Mouse (Mus musculus) left cerebral cortex, adult 2 months (tissue): Measurements from ENCODE around the gene H1foo. TPM values are rescaled to one million over a fixed set of nuclear protein-coding genes. Genes with fewer than 3 reads are reported as not detected.

Experiments used
- DNase-seq, 2 experiments: peaks; one replicate each; pipeline ENCODE4 v3.0.0; 2021 to 2022; ENCODE audit warnings: low spot score in 2 of 2, mixed read lengths in 1 of 2; ENCODE audit errors: extremely low spot score in 1 of 2
- H3K27ac ChIP-seq: fragments of 200-600 bp; 2 replicates; pipeline ENCODE4 v1.8.1; 2022
- H3K4me3 ChIP-seq: fragments of 200-600 bp; 2 replicates; pipeline ENCODE4 v1.8.1; 2022
- CTCF ChIP-seq: fragments of 200-600 bp; IDR thresholded peaks from 2 replicates; pipeline ENCODE4 v1.8.1; 2022; ENCODE audit warnings: antibody characterized with exemption, mild to moderate bottlenecking, moderate library complexity
- intact Hi-C: fragments of 180-260 bp; cut with DNase I; formaldehyde crosslinking; loops from one replicate; pipeline ENCODE4 v1.15.1; 2025
- total RNA-seq, 2 experiments: library from RNA; stranded (reverse); gene quantifications; 2 replicates each; pipeline ENCODE4 v1.2.3; 2021

Gene H1foo
- total RNA-seq, 2 experiments from 2014 or later, result not detected

DNA sequence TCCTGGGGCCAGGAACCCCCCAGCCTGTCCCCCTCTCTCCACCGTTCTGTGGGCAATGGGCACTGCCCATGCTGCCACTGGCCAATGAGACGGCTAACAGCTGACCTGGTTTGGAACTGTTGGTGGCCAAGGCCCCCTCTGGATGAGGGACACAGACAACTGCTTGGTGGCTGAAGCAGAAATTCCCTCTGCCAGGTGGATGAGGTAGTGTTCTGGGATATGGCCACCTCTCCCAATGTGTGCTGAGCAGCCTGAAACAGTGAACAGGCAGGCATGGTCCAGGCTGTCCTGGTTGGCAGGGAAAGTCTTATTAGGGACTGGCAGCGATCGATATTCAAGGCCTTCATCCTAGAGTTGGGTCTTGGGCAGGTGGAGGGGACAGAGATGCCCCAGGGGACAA lies 10.4 kb downstream of the H1foo start:
- intact Hi-C loops, result no loop called here
- no peak overlapping the region for H3K27ac ChIP-seq

GRCm38 (mm10) chr6:115955664-115956063 lies 10.9 kb downstream of the H1foo start:
- H3K4me3 ChIP-seq, result no peak overlapping the region
- no peak for TF ChIP-seq CTCF
- intact Hi-C loops, result no loop called here
- H3K27ac ChIP-seq, result no peak overlapping the region
- DNase-seq, result no peak

More for the DNA sequence above, 10.4 kb downstream of the H1foo start:
- no peak overlapping the region for H3K4me3 ChIP-seq
- TF ChIP-seq CTCF, result no peak
- DNase-seq, result no peak

- no peak for DNase-seq
- intact Hi-C loops, result no loop called here
- no peak overlapping the region for H3K27ac ChIP-seq
- no peak overlapping the region for H3K4me3 ChIP-seq
- peak; percentile 9 for TF ChIP-seq CTCF
Measured at GRCm38 (mm10) chr6:115956418-115956921, 11.7 kb downstream of the H1foo start.

GRCm38 (mm10) chr6:115956922-115957601 lies 12.3 kb downstream of the H1foo start:
- no peak overlapping the region for H3K4me3 ChIP-seq
- intact Hi-C loops, result no loop called here
- no peak for TF ChIP-seq CTCF
- no peak for DNase-seq
- no peak overlapping the region for H3K27ac ChIP-seq

DNA sequence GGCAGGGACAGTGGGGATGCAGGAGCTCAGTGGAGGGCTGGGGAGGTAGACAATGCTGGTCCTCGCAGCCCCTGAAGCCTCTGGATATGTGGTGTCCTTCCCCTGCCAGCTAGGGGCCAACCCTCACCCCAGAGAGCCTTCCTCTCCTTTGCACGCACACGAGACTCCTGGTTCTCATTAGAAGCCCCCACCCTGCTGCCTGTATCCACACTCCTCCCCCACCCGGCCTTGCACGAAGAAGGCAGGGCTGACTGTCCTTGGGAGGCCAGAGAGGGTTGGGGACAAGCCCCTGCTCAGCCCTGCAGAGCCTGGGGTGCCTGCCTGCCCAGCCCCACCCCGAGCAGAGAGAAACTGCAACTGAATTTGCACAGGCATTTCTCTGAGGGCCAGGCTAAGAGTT lies 12.9 kb downstream of the H1foo start:
- TF ChIP-seq CTCF, result no peak
- DNase-seq, result no peak
- intact Hi-C loops, result no loop called here
- Histone ChIP-seq H3K4me3 (no peak overlapping the region), H3K27ac (no peak overlapping the region)

DNA sequence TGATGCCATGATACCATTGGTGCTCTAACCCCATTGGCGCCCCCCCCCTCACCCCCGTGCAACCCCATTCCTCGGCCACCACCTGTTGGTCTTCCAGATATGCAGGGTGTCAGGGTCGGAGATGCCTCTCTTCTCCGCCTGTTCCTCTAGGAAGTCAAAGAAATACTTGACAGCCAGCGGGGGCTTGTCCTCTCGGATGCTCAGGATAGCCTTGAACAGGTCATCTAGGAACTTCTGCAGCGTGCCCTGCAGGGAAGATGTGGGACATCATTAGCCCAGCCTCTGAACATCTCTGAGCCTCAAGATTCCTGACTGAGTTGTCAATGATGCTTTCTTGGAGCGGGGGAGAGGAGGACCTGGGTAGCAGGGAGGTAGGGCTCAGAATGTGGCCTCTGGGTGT lies 13.7 kb downstream of the H1foo start:
- Histone ChIP-seq H3K4me3 (no peak overlapping the region), H3K27ac (no peak overlapping the region)
- no peak for TF ChIP-seq CTCF
- no peak for DNase-seq
- intact Hi-C loops, result no loop called here

DNA sequence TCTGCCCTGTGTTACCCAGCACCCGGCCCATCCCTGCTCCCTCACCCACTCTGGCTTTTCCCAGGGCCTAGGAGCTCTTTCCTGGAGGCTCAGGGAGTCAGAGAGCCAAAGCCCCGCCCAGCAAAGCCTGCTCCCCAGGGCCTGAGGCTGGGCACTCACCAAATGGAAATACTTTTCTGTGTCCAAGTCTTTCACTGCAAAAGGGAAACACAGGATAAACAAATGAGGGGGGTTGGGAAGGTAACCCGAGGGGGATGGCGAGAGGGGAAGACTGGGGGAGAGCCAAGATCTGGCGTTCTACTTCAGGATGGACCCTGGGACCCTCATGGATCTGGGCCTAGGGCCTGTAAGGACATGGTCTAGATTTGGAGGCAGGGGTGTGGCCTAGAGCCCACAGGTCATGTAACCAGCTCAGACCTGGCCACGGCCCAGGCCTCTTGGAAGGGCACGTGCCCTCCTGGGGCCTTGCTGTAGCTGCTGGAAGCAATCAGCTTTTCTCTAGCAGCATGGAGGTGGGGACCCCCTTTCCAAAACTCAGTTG lies 14.5 kb downstream of the H1foo start:
- no peak for TF ChIP-seq CTCF
- no peak overlapping the region for H3K4me3 ChIP-seq
- peak overlapping the region; percentile 40; the same call in 1 of the 2 replicates for H3K27ac ChIP-seq
- DNase-seq, result no peak
- intact Hi-C loops, result no loop called here

GRCm38 (mm10) chr6:115960322-115960721 lies 15.6 kb downstream of the H1foo start:
- DNase-seq, result no peak
- intact Hi-C loops, result no loop called here
- no peak for TF ChIP-seq CTCF
- Histone ChIP-seq H3K4me3 (no peak overlapping the region), H3K27ac (no peak overlapping the region)

DNA sequence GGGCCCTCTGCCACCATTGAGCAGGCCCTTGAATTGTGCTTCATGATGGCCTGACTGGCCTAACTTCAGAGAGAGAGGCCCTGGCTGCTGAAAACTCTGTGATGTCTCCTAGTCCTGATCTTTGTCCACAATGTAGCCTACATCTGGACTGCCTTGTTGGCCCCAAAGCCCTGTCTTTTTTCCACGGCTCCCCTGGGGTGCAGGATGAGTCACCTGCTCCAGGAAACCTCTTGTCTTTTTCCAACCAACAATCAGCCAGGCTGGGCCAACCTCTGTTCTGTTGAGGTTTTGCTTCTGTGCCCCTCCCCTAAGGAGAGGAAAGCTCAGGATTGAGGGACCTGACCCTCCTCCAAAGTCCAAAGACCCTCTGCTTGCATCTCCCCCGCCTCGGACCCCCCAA lies 17.0 kb downstream of the H1foo start:
- no peak for TF ChIP-seq CTCF
- DNase-seq, result no peak
- intact Hi-C loops, result no loop called here
- H3K4me3 ChIP-seq, result no peak overlapping the region
- H3K27ac ChIP-seq, result no peak overlapping the region

DNA sequence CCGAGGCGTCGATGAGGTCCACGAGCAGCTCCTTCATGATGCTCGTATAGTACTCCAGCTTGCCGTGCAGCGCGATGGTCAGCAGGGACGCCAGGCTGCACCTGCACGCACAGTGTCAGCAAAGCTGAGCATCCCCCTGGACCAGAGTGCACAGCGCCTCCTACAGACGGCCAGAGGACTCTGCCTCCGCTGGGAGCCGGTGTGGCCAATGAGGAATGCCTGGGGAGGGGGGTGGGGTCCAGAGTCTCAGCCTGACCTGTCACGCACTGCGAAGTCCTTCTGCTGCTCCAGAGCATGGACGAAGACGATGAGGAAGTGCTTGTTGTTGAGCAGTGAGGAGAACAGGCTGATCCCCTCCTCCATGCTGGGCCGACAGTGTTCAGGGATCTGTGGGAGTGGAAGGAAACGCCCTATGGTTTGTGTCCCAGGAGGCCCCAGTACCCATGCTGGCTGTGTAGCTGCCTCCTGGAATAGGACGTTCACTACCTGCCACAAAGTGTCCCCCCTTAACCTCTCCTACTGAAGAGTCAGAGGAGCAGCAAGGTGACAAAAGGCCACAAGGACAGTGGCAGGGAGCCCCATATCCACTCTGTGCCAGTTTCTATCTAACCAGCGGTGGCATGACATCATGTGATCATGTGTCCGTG lies 17.8 kb downstream of the H1foo start:
- TF ChIP-seq CTCF, result peak; percentile 17
- DNase-seq, result no peak
- no peak overlapping the region for H3K4me3 ChIP-seq
- no peak overlapping the region for H3K27ac ChIP-seq
- intact Hi-C loops, result no loop called here

- no peak for TF ChIP-seq CTCF
- intact Hi-C loops, result no loop called here
- DNase-seq, result no peak
- Histone ChIP-seq H3K27ac (no peak overlapping the region), H3K4me3 (no peak overlapping the region)
Measured at GRCm38 (mm10) chr6:115963656-115964055, 18.9 kb downstream of the H1foo start.

DNA sequence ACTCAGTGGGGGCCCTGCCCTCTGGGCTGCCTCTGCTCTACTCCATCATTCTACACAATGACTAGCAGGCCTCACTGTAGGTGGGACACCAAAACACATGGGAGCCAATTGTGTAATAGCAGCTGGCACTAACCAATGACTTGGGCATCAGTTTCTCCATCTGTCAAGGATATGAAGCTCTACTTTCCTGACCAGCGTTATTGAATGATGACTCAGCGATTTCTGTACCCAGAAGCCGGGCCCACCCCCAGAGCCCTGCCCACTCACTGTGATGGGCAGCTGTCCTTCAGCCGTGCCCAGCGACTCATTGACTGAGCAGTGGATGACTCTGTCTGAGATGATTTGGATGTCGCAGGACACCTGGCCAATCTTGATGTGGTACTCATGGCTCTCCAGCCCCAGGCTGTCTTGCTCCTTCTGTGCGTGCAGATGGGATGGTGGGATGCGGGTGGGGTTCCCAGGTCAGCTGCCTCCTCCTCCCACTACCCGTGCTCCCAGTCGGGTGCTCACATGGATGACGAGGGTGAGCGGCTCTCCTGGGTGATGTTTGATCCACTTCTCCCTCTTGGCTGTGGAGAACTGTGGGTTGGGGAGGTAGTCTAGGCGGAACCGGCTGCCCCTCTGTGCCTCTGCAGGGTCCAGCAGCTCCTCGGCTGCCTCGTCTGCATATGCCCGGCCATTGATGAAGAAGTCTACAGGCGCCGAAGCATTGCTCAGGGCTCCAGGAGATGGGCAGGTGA lies 21.7 kb downstream of the H1foo start:
- intact Hi-C loops, result loop anchor here (2.0 kb wide), 1 partner anchor 52 kb away; no protein-coding TSS in a partner anchor
- no peak for DNase-seq
- H3K27ac ChIP-seq, result no peak overlapping the region

More for the DNA sequence above, 21.7 kb downstream of the H1foo start:
- TF ChIP-seq CTCF, result no peak
- no peak overlapping the region for H3K4me3 ChIP-seq
